Comparison of ENCODE assay signal across 10 mouse cellular contexts in the genomic region with DNA sequence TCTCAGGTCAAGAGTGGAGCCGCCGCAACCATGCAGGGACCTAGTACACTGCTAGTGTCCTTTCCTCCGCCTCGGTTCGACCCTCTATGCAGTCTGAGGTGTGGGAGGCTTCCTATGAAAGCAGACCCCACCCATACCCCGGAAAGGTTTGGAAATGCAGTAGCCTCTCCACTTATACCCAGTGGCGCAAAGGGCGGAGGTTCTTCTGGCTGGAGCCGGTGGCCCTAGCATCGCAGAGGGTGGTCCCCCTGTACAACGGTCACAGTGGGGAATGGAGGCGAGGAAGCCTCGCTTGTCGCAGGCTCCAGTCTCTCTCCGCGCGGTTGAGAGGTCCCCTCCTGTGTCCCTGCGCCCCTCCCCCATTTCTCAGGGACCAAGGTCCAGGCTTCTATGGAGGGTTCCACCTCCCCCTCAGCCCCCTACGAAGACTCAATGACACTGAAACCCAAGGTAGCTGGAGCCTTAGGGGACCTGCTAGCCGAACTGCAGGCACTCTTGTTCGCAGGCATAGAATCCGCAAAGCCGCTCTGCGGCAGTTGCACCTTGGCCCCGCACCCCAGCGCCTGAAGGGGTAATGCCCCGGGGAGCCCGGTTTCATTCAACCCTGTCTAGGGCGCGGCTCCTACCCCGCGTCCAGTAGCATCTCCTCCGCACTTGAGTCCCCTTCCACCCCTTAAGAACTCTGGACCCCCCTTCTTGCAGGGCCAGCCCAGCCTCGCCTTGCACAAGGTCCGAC. TPM values are rescaled to one million over a fixed set of nuclear protein-coding genes. Genes with fewer than 3 reads are reported as not detected.
DNase-seq lines count a peak whose midpoint lies in the region; ATAC-seq lines count a peak whose summit lies in the region.
"Had no signal": no experiment of that assay in that cellular context is flagged by ENCODE, and none has a peak within 500 bp of the region (broad histone marks: within the 10 kb centered on the region; RNA-seq: fewer than 3 reads in every experiment).

No protein-coding gene starts in this region.

- H3K4me1 ChIP-seq in heart, embryonic 16.5 days (ENCODE audit: control insufficient read depth, insufficient read depth, low read length): 0 out of 2 replicates have a peak, but pooled peaks cover 2% of the 10 kb centered on the region
- peaks cover 5% of the 10 kb centered on the region; the same call in 1 of the 2 replicates for H3K4me1 ChIP-seq in limb, embryonic 12.5 days (replicated peaks)

- 3% methylated on average over 35 of the region's 35 CpGs for WGBS in heart, embryonic 16.5 days
- WGBS in limb, embryonic 12.5 days: 5% methylated on average over 35 of the region's 35 CpGs

- no peak for ATAC-seq in heart, embryonic 16.5 days (replicated peaks; ENCODE audit: extremely low read depth, insufficient read depth, low FRiP score)
- 0 out of 2 replicates have a peak, but pooled peaks have one; percentile 22 for ATAC-seq in erythroid progenitor cell, adult 5-6 weeks (replicated peaks; ENCODE audit: low FRiP score, poor library complexity, severe bottlenecking)
- peak; percentile 70 for ATAC-seq in limb, embryonic 12.5 days (ENCODE audit: insufficient number of reproducible peaks, insufficient read depth, low FRiP score, low TSS enrichment, low read depth)
- no peak for ATAC-seq in erythroblast, adult 5-6 weeks (replicated peaks; ENCODE audit: low FRiP score, poor library complexity, severe bottlenecking)
- ATAC-seq in inflammation-experienced regulatory T-cells, adult 6 months: no peak

- peak overlapping the region; percentile 44 for H3K4me2 ChIP-seq in heart, embryonic 16.5 days (ENCODE audit: low read depth, low read length)
- H3K4me2 ChIP-seq in limb, embryonic 12.5 days: peak overlapping the region; percentile 42

- peaks cover 51% of the 10 kb centered on the region for H3K27me3 ChIP-seq in heart, embryonic 16.5 days (ENCODE audit: control insufficient read depth, insufficient read depth, low read length)
- H3K27me3 ChIP-seq in limb, embryonic 12.5 days: peaks cover 77% of the 10 kb centered on the region

- no peaks in the 10 kb centered on the region for H3K9me3 ChIP-seq in heart, embryonic 16.5 days (replicated peaks; ENCODE audit: control insufficient read depth, low read length)
- no peaks in the 10 kb centered on the region for H3K9me3 ChIP-seq in limb, embryonic 12.5 days

- no peak overlapping the region for H3K27ac ChIP-seq in heart, embryonic 16.5 days (ENCODE audit: low read length)
- H3K27ac ChIP-seq in limb, embryonic 12.5 days: no peak overlapping the region

- peak overlapping the region; percentile 17 for H3K4me3 ChIP-seq in heart, embryonic 16.5 days (ENCODE audit: low read length)
- peak overlapping the region; percentile 24 for H3K4me3 ChIP-seq in limb, embryonic 12.5 days (replicated peaks)

- no peaks in the 10 kb centered on the region for H3K36me3 ChIP-seq in heart, embryonic 16.5 days (ENCODE audit: control insufficient read depth, insufficient read depth)
- H3K36me3 ChIP-seq in limb, embryonic 12.5 days: no peaks in the 10 kb centered on the region

- no peak for DNase-seq in heart, adult 9 months (ENCODE audit: low spot score in 2 of 2)
- DNase-seq in brain, adult 2 months (ENCODE audit: low read depth, low spot score): peak; percentile 48
- peak; percentile 45 for DNase-seq in right cerebral cortex, postnatal 25 days

- no peak overlapping the region for H3K9ac ChIP-seq in heart, embryonic 16.5 days (ENCODE audit: low read length)
- H3K9ac ChIP-seq in limb, embryonic 12.5 days (replicated peaks): 0 out of 2 replicates have a peak overlapping the region, but pooled peaks have one; percentile 12

RNA-seq across cellular contexts. Expression of gene Stmn3, which starts 0.8 kb away (rescaled TPM):
- polyA plus RNA-seq in heart, embryonic 16.5 days (2015; fragmentation: Nextera tagmentation; extraction: Ambion mirVana): 1.4 and 1.9 TPM in 2 replicates
- total RNA-seq in erythroid progenitor cell, adult 5-6 weeks (2015; ENCODE audit: low replicate concordance): not detected in 2 replicates
- total RNA-seq in erythroid progenitor cell, adult 5-6 weeks (2017; ENCODE audit: low replicate concordance): not detected in 2 replicates
- polyA plus RNA-seq in limb, embryonic 12.5 days (2016; fragmentation: Nextera tagmentation; extraction: Ambion mirVana): 0.56 and 5.2 TPM in 2 replicates
- total RNA-seq in erythroblast, adult 5-6 weeks (2015; ENCODE audit: low replicate concordance): not detected in 2 replicates
- not detected in 2 replicates for total RNA-seq in erythroblast, adult 5-6 weeks (2017; ENCODE audit: low replicate concordance)
- not detected for polyA plus RNA-seq in inflammation-experienced regulatory T-cells, adult 6 months (2017; shearing (Covaris generic))
- total RNA-seq: hematopoietic stem cell, adult 5-6 weeks had no signal
- polyA plus RNA-seq: spleen, adult 2 months had no signal

RNA-seq across cellular contexts. Expression of gene Rtel1, which starts 6.0 kb away (rescaled TPM):
- 23.8 and 25.9 TPM in 2 replicates for polyA plus RNA-seq in heart, embryonic 16.5 days (2015; fragmentation: Nextera tagmentation; extraction: Ambion mirVana)
- total RNA-seq in erythroid progenitor cell, adult 5-6 weeks (2015; ENCODE audit: low replicate concordance): 63.3 and 80.4 TPM in 2 replicates
- 52.0 and 60.7 TPM in 2 replicates for total RNA-seq in erythroid progenitor cell, adult 5-6 weeks (2017; ENCODE audit: low replicate concordance)
- polyA plus RNA-seq in limb, embryonic 12.5 days (2016; fragmentation: Nextera tagmentation; extraction: Ambion mirVana): 58.8 and 69.9 TPM in 2 replicates
- 7.7 and 17.5 TPM in 2 replicates for total RNA-seq in erythroblast, adult 5-6 weeks (2015; ENCODE audit: low replicate concordance)
- total RNA-seq in erythroblast, adult 5-6 weeks (2017; ENCODE audit: low replicate concordance): 19.9 and 23.7 TPM in 2 replicates
- polyA plus RNA-seq in inflammation-experienced regulatory T-cells, adult 6 months (2017; shearing (Covaris generic)): 10 to 100 TPM; 31.4 to 34.5 (median 32.2) TPM

RNA-seq across cellular contexts. Expression of gene Gmeb2, which starts 25.7 kb away (rescaled TPM):
- polyA plus RNA-seq in heart, embryonic 16.5 days (2015; fragmentation: Nextera tagmentation; extraction: Ambion mirVana): 8.8 and 9.3 TPM in 2 replicates
- total RNA-seq in erythroid progenitor cell, adult 5-6 weeks (2015; ENCODE audit: low replicate concordance): 33.1 and 57.3 TPM in 2 replicates
- total RNA-seq in erythroid progenitor cell, adult 5-6 weeks (2017; ENCODE audit: low replicate concordance): 29.0 and 55.1 TPM in 2 replicates
- 21.0 and 22.5 TPM in 2 replicates for polyA plus RNA-seq in limb, embryonic 12.5 days (2016; fragmentation: Nextera tagmentation; extraction: Ambion mirVana)
- 23.6 and 24.6 TPM in 2 replicates for total RNA-seq in erythroblast, adult 5-6 weeks (2015; ENCODE audit: low replicate concordance)
- 15.4 and 41.7 TPM in 2 replicates for total RNA-seq in erythroblast, adult 5-6 weeks (2017; ENCODE audit: low replicate concordance)
- polyA plus RNA-seq in inflammation-experienced regulatory T-cells, adult 6 months (2017; shearing (Covaris generic)): 10 to 100 TPM in 2 of 3 experiments, 1 to 10 TPM in 1; 9.1 to 12.8 (median 11.0) TPM

RNA-seq across cellular contexts. Expression of gene Zgpat, which starts 51.2 kb away (rescaled TPM):
- 28.0 and 30.7 TPM in 2 replicates for polyA plus RNA-seq in heart, embryonic 16.5 days (2015; fragmentation: Nextera tagmentation; extraction: Ambion mirVana)
- 2.9 and 10.1 TPM in 2 replicates for total RNA-seq in erythroid progenitor cell, adult 5-6 weeks (2015; ENCODE audit: low replicate concordance)
- total RNA-seq in erythroid progenitor cell, adult 5-6 weeks (2017; ENCODE audit: low replicate concordance): 11.2 and 15.4 TPM in 2 replicates
- 54.9 and 59.4 TPM in 2 replicates for polyA plus RNA-seq in limb, embryonic 12.5 days (2016; fragmentation: Nextera tagmentation; extraction: Ambion mirVana)
- 0.77 and 2.3 TPM in 2 replicates for total RNA-seq in erythroblast, adult 5-6 weeks (2015; ENCODE audit: low replicate concordance)
- total RNA-seq in erythroblast, adult 5-6 weeks (2017; ENCODE audit: low replicate concordance): 10.5 and 11.0 TPM in 2 replicates
- polyA plus RNA-seq in inflammation-experienced regulatory T-cells, adult 6 months (2017; shearing (Covaris generic)): 10 to 100 TPM; 18.5 to 21.8 (median 20.9) TPM

RNA-seq across cellular contexts. Expression of gene Arfrp1, which starts 51.7 kb away (rescaled TPM):
- 63.0 and 65.7 TPM in 2 replicates for polyA plus RNA-seq in heart, embryonic 16.5 days (2015; fragmentation: Nextera tagmentation; extraction: Ambion mirVana)
- 5.4 and 14.3 TPM in 2 replicates for total RNA-seq in erythroid progenitor cell, adult 5-6 weeks (2015; ENCODE audit: low replicate concordance)
- 9.0 and 10.8 TPM in 2 replicates for total RNA-seq in erythroid progenitor cell, adult 5-6 weeks (2017; ENCODE audit: low replicate concordance)
- 77.1 and 79.5 TPM in 2 replicates for polyA plus RNA-seq in limb, embryonic 12.5 days (2016; fragmentation: Nextera tagmentation; extraction: Ambion mirVana)
- total RNA-seq in erythroblast, adult 5-6 weeks (2015; ENCODE audit: low replicate concordance): 0.96 and 11.1 TPM in 2 replicates
- total RNA-seq in erythroblast, adult 5-6 weeks (2017; ENCODE audit: low replicate concordance): 4.0 and 13.0 TPM in 2 replicates
- 10 to 100 TPM; 60.4 to 69.3 (median 60.4) TPM for polyA plus RNA-seq in inflammation-experienced regulatory T-cells, adult 6 months (2017; shearing (Covaris generic))

Comparison
In these comparisons a context has a peak if more than half of its experiments do, and no peak if none do; other contexts are left out.
1. ATAC-seq: peak in erythroid progenitor cell, adult 5-6 weeks (single experiment) and limb, embryonic 12.5 days (single experiment); none in heart, embryonic 16.5 days (single experiment), erythroblast, adult 5-6 weeks (single experiment) and inflammation-experienced regulatory T-cells, adult 6 months (single experiment).
2. DNase-seq: peak in brain, adult 2 months (single experiment) and right cerebral cortex, postnatal 25 days (single experiment); none in heart, adult 9 months (0 of 2).